Mouse (Mus musculus): ENCODE data around the gene Edil3. TPM values are rescaled to one million over a fixed set of nuclear protein-coding genes. Genes with fewer than 3 reads are reported as not detected.
A peak's percentile ranks its signal among the peaks of the same experiment; 100 is the strongest.

Gene Edil3
- total RNA-seq (2022) = 100 to 1,000 TPM in 2 of 4 experiments, 10 to 100 TPM in 2; 94.9 to 107 (median 100) TPM

DNA sequence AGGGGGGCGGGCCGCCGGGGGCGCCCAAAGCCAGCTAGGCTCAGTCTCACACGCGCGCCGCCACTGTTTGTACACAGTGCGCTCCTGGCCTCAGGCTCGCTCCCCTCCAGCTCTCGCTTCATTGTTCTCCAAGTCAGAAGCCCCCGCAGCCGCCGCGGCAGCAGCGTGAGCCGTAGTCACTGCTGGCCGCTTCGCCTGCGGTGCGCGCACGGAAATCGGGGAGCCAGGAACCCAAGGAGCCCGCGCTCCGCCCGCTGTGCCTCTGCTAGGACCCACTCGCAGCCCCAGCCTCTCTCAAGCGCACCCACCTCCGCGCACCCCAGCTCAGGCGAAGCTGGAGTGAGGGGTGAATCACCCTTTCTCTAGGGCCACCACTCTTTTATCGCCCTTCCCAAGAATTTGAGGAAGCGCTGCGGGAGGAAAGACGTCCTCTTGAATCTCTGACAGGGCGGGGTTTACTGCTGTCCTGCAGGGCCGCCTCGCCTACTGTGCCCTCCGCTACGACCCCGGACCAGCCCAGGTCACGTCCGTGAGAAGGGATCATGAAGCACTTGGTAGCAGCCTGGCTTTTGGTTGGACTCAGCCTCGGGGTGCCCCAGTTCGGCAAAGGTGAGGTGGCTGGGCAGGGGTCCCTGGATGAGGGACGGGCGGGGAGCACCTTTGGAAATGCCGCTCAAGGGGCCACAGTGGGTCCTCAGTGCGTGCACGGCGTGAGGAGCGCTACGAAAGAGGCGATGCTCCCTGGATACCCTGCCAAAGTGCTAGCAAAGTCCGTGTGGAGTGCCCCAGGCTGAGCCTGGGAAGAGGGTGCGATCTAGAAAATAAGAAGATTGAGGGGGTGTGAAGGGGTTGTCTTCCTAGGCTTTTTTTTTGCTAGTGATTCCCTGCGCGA is at the start of gene Edil3:
Gene Edil3, plus strand, starts transcription at position 33 of the 892 bp plus-strand sequence.
- DNase-seq (ENCODE audit: low spot score in 2 of 2) = peak; percentile 42 to 62

DNA sequence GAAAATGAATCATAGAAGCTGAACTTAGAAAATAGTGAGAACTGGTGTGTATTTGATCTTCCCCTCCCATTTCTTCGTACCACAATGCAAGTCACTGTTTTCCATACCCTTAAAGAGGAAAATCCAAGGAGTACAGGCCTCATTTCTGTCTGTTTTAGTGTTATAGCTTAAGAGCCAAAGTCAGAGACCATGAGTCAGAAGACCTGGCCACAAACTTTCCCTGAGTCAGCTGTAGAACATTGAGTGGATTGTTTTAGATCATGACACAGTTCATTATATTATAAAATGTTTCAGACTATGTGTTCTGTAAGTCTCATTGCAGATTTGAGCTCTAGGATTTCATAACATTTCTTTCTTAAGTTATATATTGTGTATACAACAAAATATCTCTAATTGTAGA is 22.1 kb upstream of the Edil3 start:
- DNase-seq (ENCODE audit: low spot score in 2 of 2) = no peak

DNA sequence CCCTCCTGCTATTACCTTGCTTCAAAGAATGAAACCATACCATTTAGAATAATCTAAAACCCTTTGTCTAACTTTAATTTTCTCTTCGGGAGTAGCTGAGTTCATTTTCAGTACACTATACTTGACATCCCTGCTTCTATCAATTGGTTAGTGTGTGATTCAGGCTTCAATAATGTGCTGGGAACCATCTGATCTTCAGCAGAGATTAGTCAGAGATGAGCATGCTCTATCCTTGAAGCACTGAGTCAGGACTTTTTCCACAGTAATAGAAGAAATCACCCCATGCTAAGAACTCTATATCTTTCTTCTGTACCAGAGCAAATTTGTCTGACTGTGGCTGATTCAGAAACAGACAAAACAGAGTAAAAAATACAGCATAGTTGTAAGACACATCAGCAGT is 20.3 kb upstream of the Edil3 start:
- DNase-seq (ENCODE audit: low spot score in 2 of 2) = no peak

DNA sequence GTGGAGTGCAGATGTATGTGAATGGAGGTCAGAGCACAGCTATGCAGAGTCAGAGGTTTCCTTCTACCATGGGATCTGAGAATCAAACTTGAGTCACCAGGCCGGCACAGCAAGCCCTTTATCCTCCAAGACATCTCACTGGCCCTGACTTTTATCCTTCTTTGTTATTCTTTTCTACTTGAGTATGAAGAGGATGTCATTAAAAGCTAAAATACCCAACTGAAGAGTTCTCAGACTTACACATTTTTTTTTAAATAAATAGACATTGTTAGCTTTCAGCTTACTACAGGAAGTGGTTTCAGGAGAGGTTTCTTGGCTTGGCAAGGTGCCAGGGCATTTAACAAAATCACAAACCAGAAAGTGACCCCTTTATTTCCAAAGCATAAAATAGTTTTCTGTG is 15.4 kb upstream of the Edil3 start:
- DNase-seq (ENCODE audit: low spot score in 2 of 2) = no peak

DNA sequence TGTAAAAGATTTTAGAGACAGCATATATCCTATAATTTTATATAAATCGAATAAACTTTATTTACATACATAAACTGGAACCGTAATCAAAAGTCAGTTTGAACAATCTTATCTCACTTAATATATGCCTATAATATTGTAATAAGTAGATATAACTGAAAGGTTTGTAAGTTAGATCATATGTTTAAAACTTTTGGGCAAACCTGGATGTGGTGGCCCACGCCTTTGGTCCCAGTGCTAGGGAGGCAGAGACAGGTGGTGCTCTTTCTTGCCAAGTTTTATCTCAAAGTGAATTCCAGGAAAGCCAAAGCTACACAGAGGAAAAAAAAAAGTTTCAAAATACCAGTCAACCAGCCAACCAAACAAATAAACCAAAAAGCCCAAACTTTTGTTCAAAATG is 15.0 kb upstream of the Edil3 start:
- DNase-seq (ENCODE audit: low spot score in 2 of 2) = no peak

DNA sequence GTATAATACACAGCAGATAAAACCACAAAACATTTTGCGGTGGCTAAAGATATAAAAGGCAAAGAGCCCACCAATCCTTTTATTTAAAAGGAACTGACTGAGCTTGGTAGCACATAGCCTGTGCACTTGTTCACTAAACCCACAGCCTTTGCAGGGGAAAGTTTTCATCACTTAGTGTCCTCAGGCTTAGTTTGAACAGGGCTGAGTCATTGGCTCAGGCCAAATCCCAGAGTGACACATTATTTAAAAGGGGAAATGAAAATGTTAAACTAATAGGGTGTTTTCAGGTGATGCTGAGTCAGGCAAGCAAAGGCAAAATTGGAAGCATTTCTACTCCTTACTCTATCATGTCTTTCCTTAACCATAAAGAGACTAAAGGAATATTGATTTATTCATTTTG is 11.2 kb upstream of the Edil3 start:
- no peak for DNase-seq (ENCODE audit: low spot score in 2 of 2)

DNA sequence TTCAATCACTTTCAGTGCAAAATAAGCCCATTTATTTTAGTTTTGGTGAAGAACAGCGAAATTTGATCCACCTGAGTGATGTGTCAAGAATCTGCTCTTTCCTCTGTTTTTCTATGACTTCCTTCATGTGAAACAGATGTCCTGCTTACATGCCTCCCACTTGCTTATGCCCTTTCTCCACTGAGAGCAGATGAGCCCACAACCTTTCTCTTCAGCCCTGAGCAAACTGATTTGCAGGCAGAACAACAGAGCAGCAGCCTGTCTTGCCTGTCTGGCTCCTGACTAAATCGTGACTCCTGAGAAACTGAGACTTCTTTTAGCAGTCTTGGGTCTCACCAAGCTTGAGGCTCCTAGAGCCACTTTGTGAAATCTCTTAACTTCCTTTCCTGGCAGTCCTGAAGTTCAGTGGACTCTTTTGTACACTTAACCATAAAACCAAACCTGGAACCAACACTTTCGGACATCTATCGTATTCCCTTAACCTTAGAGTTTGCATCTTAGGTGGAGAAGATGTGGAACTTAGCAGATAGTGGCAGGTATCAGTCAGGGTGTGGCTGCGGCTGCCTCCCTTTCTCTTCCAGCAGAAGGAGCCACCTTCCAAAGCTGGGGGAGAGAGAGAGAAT is 475 bp upstream of the Edil3 start:
- no peak for DNase-seq (ENCODE audit: low spot score in 2 of 2)

DNA sequence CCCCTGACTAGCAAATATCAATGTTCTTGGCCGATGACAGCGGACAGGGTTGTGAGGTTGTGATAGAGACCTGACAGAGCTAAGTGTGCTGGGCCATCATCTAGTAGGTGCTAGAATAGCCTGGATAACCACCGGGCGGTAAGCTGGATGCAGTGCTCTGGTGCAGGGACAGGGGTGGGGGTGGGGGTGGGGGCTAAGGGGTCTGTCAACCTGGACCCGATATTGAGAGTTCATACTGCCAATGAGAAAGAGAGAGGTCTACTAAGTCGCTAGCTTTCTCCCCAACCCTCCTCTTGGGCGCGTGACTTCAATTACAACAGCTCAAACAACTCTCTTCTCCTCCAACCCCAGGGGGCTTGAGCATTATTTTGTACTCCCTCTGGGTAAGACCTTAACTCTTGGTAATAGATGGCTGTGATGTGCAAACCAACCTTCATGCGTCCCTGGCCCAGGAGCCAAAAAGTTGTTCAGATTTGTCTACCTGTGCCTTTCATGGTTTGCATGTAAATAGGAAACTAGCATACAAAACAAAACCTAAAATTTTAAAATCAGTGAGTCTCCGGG is 1.1 kb downstream of the Edil3 start:
- DNase-seq (ENCODE audit: low spot score in 2 of 2) = no peak

DNA sequence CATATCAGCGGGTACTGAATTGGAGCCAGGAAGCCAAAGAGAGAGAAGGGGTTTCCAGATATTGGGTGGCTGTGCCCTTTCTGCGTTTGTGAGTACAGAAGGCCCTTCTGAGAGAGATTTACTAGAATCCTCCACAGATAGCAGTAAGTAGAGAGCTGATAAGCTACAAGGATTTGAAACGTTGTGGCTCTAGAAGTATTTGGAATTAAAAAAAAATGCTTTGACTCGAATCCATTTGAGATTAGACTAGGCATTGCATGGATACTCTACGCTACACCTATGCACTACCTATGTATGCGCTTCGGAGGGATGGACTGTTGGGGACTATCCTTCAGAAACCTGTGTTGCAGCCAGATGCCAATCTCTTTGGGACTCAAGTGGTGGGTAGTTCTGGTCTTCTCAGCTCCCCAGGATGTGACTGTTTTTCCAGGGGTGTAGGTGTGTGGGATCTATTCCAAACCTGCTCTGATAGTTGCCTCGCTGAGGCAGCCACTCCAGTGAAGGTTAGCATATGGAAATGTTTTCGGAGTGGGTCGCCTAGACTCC is 1.8 kb downstream of the Edil3 start:
- DNase-seq (ENCODE audit: low spot score in 2 of 2) = peak; percentile 35 to 51

DNA sequence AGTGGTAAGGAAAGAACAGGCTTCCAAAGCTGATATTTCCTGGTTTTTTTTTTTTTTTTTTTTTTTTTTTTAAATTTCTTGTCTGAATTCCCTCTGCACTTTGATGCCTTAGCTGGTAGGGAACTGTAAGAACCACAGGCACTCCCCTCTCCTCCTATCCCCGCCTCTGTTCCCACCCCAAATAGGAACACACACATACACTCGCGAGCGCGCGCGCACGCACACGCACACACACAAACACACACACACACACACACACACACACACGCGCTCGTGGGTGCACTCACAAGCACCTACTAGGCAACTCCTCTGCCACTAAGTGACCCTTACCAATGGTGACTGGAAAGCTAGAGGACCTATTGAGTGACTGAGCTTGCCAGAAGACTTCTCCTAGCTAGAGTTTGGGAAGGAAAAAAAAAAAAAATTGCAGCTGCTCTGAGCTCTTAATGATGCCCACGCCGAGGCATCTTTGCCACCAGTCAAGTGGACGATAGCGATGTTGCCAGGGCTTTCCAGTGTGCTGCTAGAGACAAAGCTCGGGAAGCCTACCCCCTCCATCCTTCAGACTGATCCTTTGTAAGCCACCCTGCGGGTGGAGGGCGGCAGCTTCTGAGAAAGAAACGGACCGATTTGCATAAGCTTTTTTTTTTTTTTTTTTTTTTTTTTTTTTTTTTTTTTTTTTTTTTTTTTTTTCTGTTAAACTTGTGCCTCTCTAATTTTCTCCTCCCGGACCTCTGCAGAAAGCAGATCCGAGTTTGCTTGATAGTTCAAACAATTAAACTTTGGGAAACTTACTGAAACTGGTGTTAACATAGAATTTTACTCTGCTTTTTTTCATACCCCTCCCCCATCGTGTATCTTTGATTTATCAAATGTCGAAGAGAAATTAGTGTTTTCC is 2.5 kb downstream of the Edil3 start:
- peak; percentile 30 to 70 for DNase-seq (ENCODE audit: low spot score in 2 of 2)

DNA sequence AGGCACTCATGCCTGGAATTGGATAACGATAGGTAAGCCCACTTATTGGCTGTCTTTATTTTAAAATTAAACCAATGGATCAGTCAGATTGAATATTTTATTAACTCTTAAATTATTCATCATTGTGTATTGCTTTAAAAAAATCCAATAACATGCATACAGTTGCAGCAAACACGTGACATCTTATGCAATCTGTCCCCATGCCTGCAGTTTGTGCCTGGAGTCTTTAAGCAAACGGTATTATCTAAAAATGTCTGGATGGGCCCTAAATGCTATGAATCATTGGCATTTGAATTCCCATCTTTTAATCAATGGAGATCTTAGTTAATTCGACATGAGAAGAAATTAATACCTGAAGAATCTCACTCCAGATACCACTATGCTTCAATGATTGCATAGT is 3.2 kb downstream of the Edil3 start:
- DNase-seq (ENCODE audit: low spot score in 2 of 2) = no peak

DNA sequence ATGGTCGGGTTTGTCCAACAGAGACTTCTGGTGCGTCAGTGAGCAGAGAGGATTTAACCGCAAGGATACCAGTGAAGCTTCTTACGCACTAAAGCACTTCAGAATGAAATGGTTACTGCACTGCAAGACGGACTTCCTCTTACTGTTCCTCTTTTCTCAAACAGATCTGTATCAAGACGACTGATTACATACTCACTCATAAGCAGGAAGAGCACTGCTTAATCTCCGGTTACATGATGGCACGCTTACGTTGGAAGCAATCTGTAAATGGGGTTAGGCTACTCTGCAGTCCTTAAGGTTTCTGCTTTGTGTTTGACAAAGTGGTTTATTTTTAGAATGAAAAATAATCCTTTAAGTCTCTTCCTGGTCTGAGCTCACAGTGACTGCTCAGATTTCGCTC is 7.1 kb downstream of the Edil3 start:
- no peak for DNase-seq (ENCODE audit: low spot score in 2 of 2)

DNA sequence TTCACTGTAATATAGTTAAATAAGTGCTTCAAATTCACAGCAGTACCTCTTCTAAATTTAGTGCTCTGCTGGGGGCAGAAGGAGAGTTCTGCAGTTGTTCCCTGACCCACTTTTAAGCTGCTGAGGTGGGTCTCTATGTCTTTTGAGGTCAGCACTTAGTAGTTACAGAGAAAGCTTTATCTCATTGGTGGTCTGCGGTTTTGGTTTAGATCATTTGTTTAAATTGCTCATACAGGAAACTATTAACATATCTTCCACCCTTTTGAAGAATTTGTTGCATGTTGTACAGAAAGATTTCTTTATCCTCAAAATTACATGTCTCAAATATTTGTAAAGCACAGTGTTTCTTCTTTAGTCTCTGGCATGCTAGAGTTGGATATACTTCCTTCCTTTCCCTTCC is 12.5 kb downstream of the Edil3 start:
- no peak for DNase-seq (ENCODE audit: low spot score in 2 of 2)

DNA sequence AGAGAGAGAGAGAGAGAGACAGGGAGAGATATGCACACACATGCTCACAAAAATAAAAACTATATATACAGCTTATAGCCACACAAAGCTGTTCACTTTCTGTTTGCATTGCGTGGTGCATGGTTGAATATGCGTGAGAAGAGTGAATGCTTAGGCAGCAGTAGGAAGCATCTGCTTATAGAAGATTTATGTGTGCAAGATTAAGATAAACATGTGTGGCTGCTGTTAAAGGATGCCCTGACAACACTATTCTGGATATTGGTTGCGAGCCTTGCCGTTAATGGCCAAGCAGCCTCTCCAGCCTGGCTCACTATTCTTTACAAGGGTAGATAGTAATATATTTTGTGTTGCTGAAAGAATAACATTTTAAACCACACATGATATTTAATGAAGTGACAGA is 28.5 kb downstream of the Edil3 start:
- no peak for DNase-seq (ENCODE audit: low spot score in 2 of 2)

DNA sequence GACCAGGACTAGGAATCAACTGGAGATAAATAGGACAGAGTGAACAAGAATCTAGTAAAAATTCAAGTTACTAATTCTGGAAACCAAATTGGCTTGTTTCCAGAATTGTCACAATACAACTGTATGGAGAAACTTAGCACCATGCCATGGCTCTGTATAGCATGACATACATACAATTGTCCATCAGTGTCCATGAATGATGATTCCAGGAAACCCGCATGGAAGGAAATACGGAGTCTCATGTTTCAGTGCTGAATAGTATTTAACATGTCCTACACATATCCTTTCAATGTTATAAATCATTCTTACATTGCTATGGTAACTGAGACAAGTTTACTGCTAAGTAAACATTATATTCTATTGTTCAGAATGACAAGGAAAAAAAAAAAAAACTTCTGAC is 58.7 kb downstream of the Edil3 start:
- DNase-seq (ENCODE audit: low spot score in 2 of 2) = no peak

DNA sequence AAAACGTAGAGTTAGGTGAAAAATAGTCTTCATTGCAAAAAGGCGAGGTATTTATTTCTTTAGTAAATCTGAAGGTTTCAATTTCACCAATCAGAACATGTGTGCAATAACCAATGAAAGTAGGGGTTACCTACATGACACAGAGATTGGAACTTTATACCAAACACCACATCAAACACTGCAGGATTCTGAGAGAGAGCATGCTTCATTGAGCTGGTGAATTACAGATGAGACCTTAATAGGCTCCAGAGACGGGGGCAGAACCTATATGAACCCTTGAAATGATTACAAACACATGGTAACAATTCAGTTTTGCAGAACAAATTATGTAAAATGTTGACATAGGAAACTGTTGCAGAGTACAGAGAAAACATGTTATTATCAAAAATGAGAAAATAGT is 69.5 kb downstream of the Edil3 start:
- DNase-seq (ENCODE audit: low spot score in 2 of 2) = no peak

DNA sequence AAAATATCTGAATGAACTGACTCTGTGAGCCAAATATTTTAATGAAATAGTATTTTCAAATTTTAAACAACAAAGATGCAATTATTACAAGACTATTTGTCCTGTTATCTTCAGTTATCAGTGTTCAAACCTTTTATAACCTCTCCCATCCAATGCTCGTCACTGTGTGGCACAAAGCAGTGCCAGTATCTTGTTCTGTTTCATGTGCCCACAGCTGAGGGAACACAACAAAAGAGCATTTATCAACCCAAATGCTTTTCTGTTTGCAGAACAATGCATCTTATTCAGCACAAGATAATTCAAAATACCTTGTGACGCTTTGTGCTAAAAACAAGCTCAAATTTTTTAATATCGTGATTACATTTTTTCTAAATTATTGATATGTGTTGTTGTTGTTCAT is 78.8 kb downstream of the Edil3 start:
- DNase-seq (ENCODE audit: low spot score in 2 of 2) = no peak

DNA sequence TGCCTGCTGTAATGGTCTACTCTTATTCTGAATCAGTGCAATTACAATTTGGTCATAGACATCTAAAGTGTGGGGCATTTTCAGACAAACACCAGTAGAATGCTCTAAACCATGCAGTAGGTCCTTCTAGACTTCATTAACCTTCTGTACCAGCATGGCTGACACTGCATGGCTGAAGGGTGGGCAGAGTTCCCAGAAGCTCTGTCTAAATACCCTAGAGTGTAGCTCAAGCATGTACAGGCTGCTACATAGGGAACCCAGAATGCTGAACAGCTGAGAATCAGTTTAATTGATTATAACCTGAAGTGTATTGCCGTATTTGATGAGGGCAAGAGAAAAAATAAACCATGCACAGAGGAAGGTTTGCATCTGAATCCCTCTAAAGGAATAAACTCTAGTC is 86.1 kb downstream of the Edil3 start:
- no peak for DNase-seq (ENCODE audit: low spot score in 2 of 2)

DNA sequence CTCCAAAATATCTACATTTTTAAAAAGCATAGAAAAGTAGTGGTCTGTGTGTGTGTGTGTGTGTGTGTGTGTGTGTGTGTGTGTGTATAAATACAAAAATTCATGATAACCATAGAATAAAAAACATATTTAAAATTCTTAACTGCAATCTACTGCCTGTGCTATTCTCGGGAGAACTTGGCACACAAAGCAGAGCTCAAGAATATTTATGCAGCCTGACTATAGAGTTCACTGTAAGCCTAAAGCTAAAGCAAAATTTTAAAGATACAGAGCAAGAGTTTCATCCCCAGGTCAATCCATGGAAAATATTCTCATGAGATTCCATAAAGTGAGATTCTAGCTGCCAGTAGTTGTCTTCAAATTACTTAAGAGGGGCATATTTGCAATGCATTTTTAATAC is 86.9 kb downstream of the Edil3 start:
- no peak for DNase-seq (ENCODE audit: low spot score in 2 of 2)

DNA sequence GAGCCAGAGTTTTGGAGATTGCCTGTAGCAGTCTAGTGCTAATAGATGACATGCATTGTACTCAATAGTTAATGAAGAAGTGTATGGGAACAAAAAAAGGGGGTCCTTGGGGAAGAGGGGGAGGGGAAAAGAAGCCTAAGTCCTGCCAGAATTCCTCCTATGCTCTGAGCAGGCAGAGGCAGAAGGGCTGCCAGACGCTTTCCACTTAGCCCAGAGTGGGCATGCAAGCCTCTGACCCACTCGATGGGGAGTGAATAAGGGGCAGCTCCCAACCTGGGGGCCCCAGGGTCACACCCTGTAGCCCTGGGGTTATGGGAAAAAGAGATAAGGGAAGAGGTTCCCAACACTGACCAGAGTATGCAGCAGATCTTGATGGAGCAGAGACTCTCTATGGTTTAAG is 95.2 kb downstream of the Edil3 start:
- no peak for DNase-seq (ENCODE audit: low spot score in 2 of 2)

DNA sequence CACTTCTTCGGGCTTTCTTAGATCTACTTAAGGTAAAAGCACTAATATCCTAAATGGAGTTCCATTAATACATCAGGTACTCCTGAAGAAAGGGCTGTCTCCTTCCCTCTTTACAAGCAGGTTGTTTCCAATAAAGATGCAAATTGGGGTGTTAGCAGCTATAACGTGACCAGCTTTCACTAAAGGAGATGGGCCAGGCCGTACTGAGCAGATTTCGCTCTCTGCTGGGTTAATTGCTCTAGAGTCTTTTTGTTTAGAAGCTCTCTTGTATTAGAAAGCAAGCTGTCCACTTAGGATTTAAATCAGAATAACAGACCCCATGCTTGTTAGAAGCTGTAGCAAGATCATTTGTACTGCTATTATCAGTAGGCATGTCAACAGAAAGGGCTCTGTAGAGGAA is 108.4 kb downstream of the Edil3 start:
- no peak for DNase-seq (ENCODE audit: low spot score in 2 of 2)
